Mouse (Mus musculus) kidney, adult 2 months (tissue): Measurements from ENCODE around the gene C130050O18Rik. TPM values are rescaled to one million over a fixed set of nuclear protein-coding genes. Genes with fewer than 3 reads are reported as not detected.

ENCODE experiments used
- DNase-seq: peaks from one replicate; pipeline ENCODE4 v3.0.0; 2021
- H3K27ac ChIP-seq: fragments of 200-500 bp; 2 replicates; pipeline ENCODE4 v1.5.1; 2012; ENCODE audit warnings: low read depth, low read length, control low read depth, inconsistent platforms; ENCODE audit not compliant: insufficient read depth
- H3K27me3 ChIP-seq: fragments of 200-500 bp; replicated peaks from 2 replicates; pipeline ENCODE4 v1.6.1; 2012; ENCODE audit warnings: mild to moderate bottlenecking, moderate library complexity, low read length, inconsistent platforms; ENCODE audit not compliant: control insufficient read depth, insufficient read depth
- H3K36me3 ChIP-seq: fragments of 200-500 bp; 2 replicates; pipeline ENCODE4 v1.6.1; 2012; ENCODE audit warnings: mild to moderate bottlenecking, moderate library complexity, low read length, inconsistent platforms; ENCODE audit not compliant: control insufficient read depth, insufficient read depth
- H3K4me1 ChIP-seq: fragments of 200-500 bp; 2 replicates; pipeline ENCODE4 v1.6.1; 2011; ENCODE audit warnings: low read length; ENCODE audit not compliant: control insufficient read depth, insufficient read depth
- H3K4me3 ChIP-seq: fragments of 200-500 bp; 2 replicates; pipeline ENCODE4 v1.5.1; 2011; ENCODE audit warnings: mild to moderate bottlenecking, low read depth, low read length, control low read depth; ENCODE audit not compliant: insufficient read depth
- CTCF ChIP-seq: fragments of 200-500 bp; conservative IDR thresholded peaks from 2 replicates; pipeline ENCODE4 v1.5.1; 2011; ENCODE audit warnings: low read depth, mild to moderate bottlenecking, control low read depth, low read length, moderate library complexity, mixed read lengths; ENCODE audit not compliant: insufficient read depth, insufficient read length
- POLR2A ChIP-seq: fragments of 200-500 bp; IDR thresholded peaks from one replicate; pipeline ENCODE4 v1.6.1; 2011; ENCODE audit warnings: low read depth, low read length, control low read depth
- WGBS: fragments of 180-500 bp; shearing (Covaris S2); methylation state at CpG from one replicate; pipeline ENCODE4 v1.1.7; 2018; 5-methylcytosine and 5-hydroxymethylcytosine counted together
- polyA plus RNA-seq: library from polyadenylated mRNA; depleted of rRNA; stranded (reverse); fragments of >200 nt; gene quantifications from 2 replicates; pipeline ENCODE4 v1.2.3, GENCODE M21; 2012

C130050O18Rik gene
- polyA plus RNA-seq, 1 experiment: 3.0 TPM

DNA sequence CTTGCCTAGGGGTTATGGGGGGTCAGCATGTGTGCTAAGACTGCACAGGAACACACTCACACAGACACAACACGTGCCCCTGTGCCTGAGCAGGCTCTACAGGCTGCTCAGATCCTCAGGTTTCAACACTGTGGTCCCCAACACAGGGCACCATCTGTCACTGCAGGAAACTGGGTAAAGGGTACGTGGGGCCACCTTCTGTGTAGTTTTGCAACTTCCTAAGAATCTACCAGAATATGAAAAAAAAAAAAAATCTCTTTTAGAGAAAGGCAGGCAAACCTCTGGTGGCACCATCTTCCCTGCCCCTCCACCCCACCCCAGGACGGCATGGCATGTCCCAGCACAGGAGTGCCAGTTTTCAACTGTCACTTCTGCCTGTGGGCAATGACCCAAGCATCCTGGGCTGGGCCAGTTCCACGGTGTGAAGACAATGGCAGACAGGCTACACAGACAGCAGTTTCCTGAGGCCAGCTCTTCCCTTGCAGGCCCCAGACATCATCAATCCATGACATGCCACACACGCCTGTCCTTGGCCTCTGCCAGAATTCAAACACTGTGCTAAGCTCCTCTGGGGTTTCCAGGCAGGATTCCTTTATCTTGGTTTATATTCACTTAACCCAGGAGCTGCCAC, 44.2 kb downstream of the C130050O18Rik start:
- no peak overlapping the region for H3K27ac ChIP-seq
- H3K4me3 ChIP-seq: no peak overlapping the region
- WGBS: 53% methylated on average over 5 of the region's 5 CpGs

DNA sequence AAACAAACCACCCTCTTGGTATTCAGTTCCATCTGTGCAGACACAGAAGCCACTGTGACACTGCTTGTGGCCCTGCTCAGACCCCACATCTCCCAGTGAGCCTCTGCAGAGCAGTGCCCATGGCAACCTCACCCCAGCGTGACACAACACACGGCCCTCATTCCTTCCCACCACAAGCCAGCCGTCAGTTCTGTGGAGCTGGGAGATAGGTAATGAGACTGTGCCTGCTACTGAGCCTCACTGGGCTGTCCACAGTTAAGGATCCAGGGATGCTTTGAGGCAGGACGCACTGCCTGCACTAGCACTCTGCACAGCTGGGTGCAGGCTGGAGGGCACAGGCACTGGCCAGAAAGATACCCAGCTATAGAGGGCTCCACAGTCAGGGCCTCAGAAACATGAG, 44.8 kb downstream of the C130050O18Rik start:
- H3K27ac ChIP-seq: no peak overlapping the region
- DNase-seq: no peak
- no peaks in the 10 kb centered on the region for H3K36me3 ChIP-seq
- TF ChIP-seq POLR2A (no peak), CTCF (no peak)
- H3K4me3 ChIP-seq: no peak overlapping the region
- 50% methylated on average over 4 of the region's 4 CpGs for WGBS
- H3K4me1 ChIP-seq: no peaks in the 10 kb centered on the region
- no peaks in the 10 kb centered on the region for H3K27me3 ChIP-seq

More for the DNA sequence above, 44.2 kb downstream of the C130050O18Rik start:
- H3K27me3 ChIP-seq: no peaks in the 10 kb centered on the region
- TF ChIP-seq CTCF: no peak
- TF ChIP-seq POLR2A: no peak
- no peaks in the 10 kb centered on the region for H3K36me3 ChIP-seq
- peak; percentile 47 for DNase-seq
- no peaks in the 10 kb centered on the region for H3K4me1 ChIP-seq

DNA sequence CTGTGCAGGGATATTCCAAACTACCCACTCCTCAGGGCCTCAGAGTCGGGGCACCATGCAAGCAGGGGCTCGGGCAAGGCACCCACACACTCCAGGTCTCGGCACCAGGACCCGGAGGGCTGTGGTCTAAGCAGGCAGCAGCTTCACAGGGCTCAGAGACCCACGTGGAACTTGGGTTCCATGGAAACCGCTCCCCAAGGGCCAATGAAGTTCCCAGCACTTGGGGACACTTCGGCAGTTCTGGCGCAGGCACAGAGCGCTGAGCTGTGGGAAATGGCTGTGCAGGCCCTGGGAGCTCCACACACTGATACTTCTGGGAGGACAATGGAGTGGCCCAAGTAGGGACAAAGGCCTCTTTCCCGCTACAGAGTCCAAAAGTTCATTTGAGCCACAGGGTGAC, 48.0 kb downstream of the C130050O18Rik start:
- Histone ChIP-seq H3K27me3 (no peaks in the 10 kb centered on the region), H3K4me1 (no peaks in the 10 kb centered on the region), H3K27ac (no peak overlapping the region), H3K36me3 (no peaks in the 10 kb centered on the region), H3K4me3 (no peak overlapping the region)
- WGBS: 84% methylated on average over 10 of the region's 10 CpGs
- TF ChIP-seq POLR2A (no peak), CTCF (no peak)
- peak; percentile 41 for DNase-seq

DNA sequence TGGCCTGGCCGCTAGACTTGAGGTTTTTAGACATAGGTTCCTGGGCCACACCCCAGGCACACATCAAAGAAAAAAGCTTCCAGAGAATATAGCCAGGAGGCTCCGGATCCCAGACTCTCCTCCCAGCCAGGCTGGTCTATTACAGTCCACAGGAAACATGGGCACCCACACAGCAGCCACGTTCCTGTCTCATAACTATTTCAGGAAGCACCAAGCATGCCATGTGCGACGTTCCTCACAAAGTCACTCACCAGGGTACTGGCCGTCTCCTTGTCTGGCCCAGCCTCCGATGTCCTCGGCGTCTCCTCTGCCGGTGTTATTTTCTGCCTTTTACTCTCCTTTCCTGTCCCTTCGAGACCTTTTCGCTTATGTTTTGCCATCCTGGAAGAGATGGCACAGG, 50.1 kb downstream of the C130050O18Rik start:
- TF ChIP-seq POLR2A (no peak), CTCF (no peak)
- 89% methylated on average over 12 of the region's 12 CpGs for WGBS
- no peak for DNase-seq
- no peaks in the 10 kb centered on the region for H3K27me3 ChIP-seq
- 0 out of 2 replicates have a peak, but pooled peaks cover 3% of the 10 kb centered on the region for H3K4me1 ChIP-seq
- H3K4me3 ChIP-seq: no peak overlapping the region
- H3K27ac ChIP-seq: no peak overlapping the region
- H3K36me3 ChIP-seq: no peaks in the 10 kb centered on the region

DNA sequence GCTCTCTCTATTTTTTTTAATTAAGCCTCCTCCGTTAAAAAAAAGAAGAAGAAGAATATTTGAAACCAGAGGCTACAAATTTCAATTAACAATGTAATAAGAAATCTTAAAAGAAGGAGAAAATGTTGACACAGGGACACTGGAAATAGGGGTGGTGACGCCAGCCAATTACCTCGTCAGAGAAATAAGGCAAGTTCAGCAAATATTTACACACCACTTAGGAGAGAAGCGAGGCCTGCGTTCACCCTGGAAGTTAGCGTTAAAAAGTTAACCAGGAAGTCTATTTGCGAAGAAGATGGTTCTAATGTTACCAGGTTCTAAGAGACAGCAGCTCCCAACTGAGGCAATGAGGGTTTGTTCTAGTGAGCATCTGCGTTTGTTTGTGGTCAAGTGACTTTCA, 52.2 kb downstream of the C130050O18Rik start:
- H3K4me3 ChIP-seq: no peak overlapping the region
- TF ChIP-seq POLR2A: no peak
- no peak for TF ChIP-seq CTCF
- no peaks in the 10 kb centered on the region for H3K36me3 ChIP-seq
- no peak for DNase-seq
- H3K27me3 ChIP-seq: no peaks in the 10 kb centered on the region
- 0 out of 2 replicates have a peak, but pooled peaks cover 3% of the 10 kb centered on the region for H3K4me1 ChIP-seq
- 83% methylated on average over 8 of the region's 8 CpGs for WGBS
- H3K27ac ChIP-seq: no peak overlapping the region

DNA sequence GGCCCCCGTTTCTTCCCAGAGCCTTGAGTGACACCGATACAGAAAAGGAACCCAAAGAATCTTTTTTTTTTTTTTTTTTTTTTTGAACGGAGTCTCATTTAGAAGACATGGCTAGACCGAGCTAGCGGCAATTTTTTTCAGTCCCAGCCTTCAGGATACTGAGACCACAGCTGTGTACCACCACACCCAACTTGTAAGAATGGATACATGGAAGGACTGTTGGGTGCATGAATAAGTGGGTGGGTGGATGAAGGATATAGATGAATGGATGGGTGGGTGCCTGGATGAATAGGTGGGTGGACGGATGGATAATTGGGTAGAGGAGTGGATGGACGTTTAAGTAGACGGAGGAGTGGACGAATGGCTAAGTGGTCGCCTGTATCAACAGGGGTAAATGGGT, 54.9 kb downstream of the C130050O18Rik start:
- no peaks in the 10 kb centered on the region for H3K27me3 ChIP-seq
- H3K36me3 ChIP-seq: no peaks in the 10 kb centered on the region
- H3K4me3 ChIP-seq: peak overlapping the region; percentile 67
- no peak overlapping the region for H3K27ac ChIP-seq
- H3K4me1 ChIP-seq: 0 out of 2 replicates have a peak, but pooled peaks cover 3% of the 10 kb centered on the region
- WGBS: 5% methylated on average over 10 of the region's 10 CpGs
- DNase-seq: no peak
- TF ChIP-seq CTCF: no peak
- TF ChIP-seq POLR2A: no peak

DNA sequence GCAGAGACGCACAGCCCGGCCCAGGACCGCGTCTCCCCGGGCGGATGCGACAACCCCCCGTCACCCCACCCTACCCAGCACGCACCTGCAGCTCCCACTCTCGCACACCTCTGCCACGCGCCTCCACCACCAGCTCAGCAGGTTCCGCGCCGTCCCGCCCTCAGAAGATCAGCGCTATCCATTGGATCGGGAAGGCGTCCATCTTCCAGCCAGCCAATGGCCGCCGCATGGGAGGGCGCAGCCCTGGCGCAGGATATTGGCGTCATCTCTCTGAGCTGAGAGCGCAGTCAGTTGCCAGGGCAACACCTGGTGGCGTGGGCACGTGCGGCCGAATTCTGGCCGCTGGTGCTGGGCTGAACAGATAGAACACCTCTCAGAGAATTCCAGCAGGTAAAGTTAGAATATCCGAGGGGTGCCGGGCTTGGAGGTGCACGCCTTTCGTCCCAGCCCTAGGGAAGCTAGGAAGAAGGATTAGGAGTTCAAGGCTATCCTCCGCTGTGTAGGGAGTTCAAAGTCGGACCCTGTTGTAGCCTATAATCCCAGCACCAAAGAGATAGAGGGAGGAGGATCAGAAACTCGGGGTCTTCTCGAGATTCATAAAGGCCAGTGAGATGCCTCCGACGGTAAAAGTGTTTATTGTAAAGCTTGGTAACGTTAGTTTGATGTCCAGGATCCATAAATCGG, 55.4 kb downstream of the C130050O18Rik start, which contains the start of gene 3110082I17Rik:
TSS of gene 3110082I17Rik (minus strand) at position 144 of the 684 bp plus-strand sequence.
- Histone ChIP-seq H3K27ac (no peak within 1 kb of the TSS), H3K36me3 (no peaks in the 10 kb centered on the region), H3K4me3 (peak within 1 kb of the TSS; percentile 67), H3K4me1 (0 out of 2 replicates have a peak, but pooled peaks cover 3% of the 10 kb centered on the region), H3K27me3 (no peaks in the 10 kb centered on the region)
- TF ChIP-seq POLR2A (no peak), CTCF (no peak)
- DNase-seq: peak; percentile 99
- 5% methylated on average over 42 of the region's 42 CpGs for WGBS
